Mouse (Mus musculus) heart, embryonic 11.5 days (tissue): ENCODE data around the gene Sh3bp1. TPM values are rescaled to one million over a fixed set of nuclear protein-coding genes. Genes with fewer than 3 reads are reported as not detected.

Experiments used
- ATAC-seq: fragments of 200-750 bp; cut with Nextera tagmentation; replicated peaks from 2 replicates; pipeline ENCODE4 v1.8.0; 2017; ENCODE audit warnings: moderate library complexity; ENCODE audit not compliant: insufficient number of reproducible peaks, low FRiP score, low TSS enrichment
- H3K27ac ChIP-seq: fragments of 300-500 bp; sonication (generic); 2 replicates; pipeline ENCODE4 v1.5.1; 2014; ENCODE audit warnings: mild to moderate bottlenecking, low read depth, low read length
- H3K27me3 ChIP-seq: fragments of 300-500 bp; sonication (generic); 2 replicates; pipeline ENCODE4 v1.6.1; 2014; ENCODE audit warnings: mild to moderate bottlenecking, low read length, mixed read lengths; ENCODE audit not compliant: control insufficient read depth, insufficient read depth
- H3K36me3 ChIP-seq: fragments of 300-500 bp; sonication (generic); 2 replicates; pipeline ENCODE4 v1.6.1; 2014; ENCODE audit warnings: mild to moderate bottlenecking, low read length, moderate library complexity, mixed read lengths; ENCODE audit not compliant: control insufficient read depth, insufficient read depth
- H3K4me1 ChIP-seq: fragments of 300-500 bp; sonication (generic); 2 replicates; pipeline ENCODE4 v1.6.1; 2014; ENCODE audit warnings: low read length; ENCODE audit not compliant: control insufficient read depth, insufficient read depth
- H3K4me2 ChIP-seq: fragments of 300-500 bp; sonication (generic); 2 replicates; pipeline ENCODE4 v1.6.1; 2014; ENCODE audit warnings: mild to moderate bottlenecking, moderate library complexity
- H3K4me3 ChIP-seq: fragments of 300-500 bp; sonication (generic); 2 replicates; pipeline ENCODE4 v1.5.1; 2014; ENCODE audit warnings: low read depth, low read length
- H3K9ac ChIP-seq: fragments of 300-500 bp; sonication (generic); 2 replicates; pipeline ENCODE4 v1.6.1; 2014; ENCODE audit warnings: mild to moderate bottlenecking, low read depth, low read length, moderate library complexity
- H3K9me3 ChIP-seq: fragments of 300-500 bp; sonication (generic); replicated peaks from 2 replicates; pipeline ENCODE4 v1.6.1; 2016; ENCODE audit warnings: low read length; ENCODE audit not compliant: control insufficient read depth
- WGBS: fragments of 180-500 bp; shearing (Covaris S2); extraction: QIAGEN DNeasy Blood & Tissue Kit; methylation state at CpG from one replicate; pipeline ENCODE4 v1.1.7; 2014; ENCODE audit not compliant: insufficient replicate concordance; 5-methylcytosine and 5-hydroxymethylcytosine counted together
- polyA plus RNA-seq: library from polyadenylated mRNA; unstranded; fragments of >200 nt; fragmentation: Nextera tagmentation; extraction: Ambion mirVana; gene quantifications from 2 replicates; pipeline ENCODE4 v1.2.1, GENCODE M21; 2014

The Sh3bp1 gene
- polyA plus RNA-seq, 1 experiment from 2014 or later, result 25.0 TPM

DNA sequence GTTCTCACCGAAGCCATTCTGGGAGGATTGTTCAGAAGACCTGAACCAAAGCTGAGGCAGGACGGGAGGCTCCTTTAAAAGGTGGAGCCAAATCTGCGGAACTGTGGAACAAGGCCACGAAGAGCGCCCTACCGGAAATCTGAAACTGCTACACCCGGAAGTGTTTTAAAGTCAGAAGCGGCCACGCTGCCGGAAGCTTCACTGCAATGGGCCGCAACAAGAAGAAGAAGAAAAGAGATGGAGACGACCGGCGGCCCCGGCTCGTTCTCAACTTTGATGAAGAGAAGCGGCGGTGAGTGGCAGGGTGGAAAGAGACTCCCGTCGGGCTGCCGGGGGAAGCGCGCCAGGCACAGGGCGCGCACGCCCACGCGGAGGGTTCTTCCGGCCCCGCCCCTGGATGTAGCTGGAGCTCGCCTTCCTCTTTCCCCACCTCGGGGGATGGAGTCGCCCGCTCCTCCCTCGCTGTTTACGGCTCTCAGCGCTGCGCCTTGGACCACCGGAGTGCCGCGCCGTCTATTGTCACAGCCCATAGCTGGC lies 35.3 kb downstream of the Sh3bp1 start, which contains the start of gene Nol12:
Gene Nol12 (plus strand): TSS at position 150 of the 537 bp plus-strand sequence.
- Histone ChIP-seq H3K36me3 (peaks cover 13% of the 10 kb centered on the region), H3K4me2 (peak within 1 kb of the TSS; percentile 71), H3K4me1 (peaks cover 9% of the 10 kb centered on the region; the same call in 1 of the 2 replicates), H3K27me3 (no peaks in the 10 kb centered on the region), H3K27ac (peak within 1 kb of the TSS; percentile 54), H3K9ac (peak within 1 kb of the TSS; percentile 70), H3K9me3 (no peaks in the 10 kb centered on the region), H3K4me3 (peak within 1 kb of the TSS; percentile 74)
- ATAC-seq, result peak; percentile 72
- under 1% methylated on average over 42 of the region's 42 CpGs for WGBS

DNA sequence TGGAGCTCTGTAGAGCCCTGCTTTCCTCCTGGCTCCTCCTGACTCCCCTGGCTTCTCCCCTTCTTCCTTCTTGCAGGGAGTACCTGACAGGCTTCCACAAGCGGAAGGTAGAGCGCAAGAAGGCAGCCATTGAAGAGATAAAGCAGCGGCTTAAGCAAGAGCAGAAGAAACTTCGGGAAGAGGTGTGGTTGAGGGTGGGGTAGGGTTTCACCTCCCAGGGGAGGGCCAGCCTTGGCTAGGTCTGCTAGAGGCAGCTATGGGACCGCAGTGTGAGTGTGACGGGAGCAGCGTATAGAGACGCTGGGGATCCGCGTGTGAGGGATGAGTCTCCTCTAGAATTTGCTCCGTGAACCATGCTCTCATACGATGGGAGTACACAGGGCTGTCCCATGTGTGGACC lies 36.8 kb downstream of the Sh3bp1 start:
- peaks cover 9% of the 10 kb centered on the region; the same call in 1 of the 2 replicates for H3K4me1 ChIP-seq
- H3K27me3 ChIP-seq, result no peaks in the 10 kb centered on the region
- no peak overlapping the region for H3K27ac ChIP-seq
- 0 out of 2 replicates have a peak overlapping the region, but pooled peaks have one; percentile 74 for H3K4me3 ChIP-seq
- H3K4me2 ChIP-seq, result peak overlapping the region; percentile 71
- 86% methylated on average over 12 of the region's 12 CpGs for WGBS
- 0 out of 2 replicates have a peak, but pooled peaks have one; percentile 22 for ATAC-seq
- H3K9me3 ChIP-seq, result no peaks in the 10 kb centered on the region
- no peak overlapping the region for H3K9ac ChIP-seq
- peaks cover 21% of the 10 kb centered on the region for H3K36me3 ChIP-seq

DNA sequence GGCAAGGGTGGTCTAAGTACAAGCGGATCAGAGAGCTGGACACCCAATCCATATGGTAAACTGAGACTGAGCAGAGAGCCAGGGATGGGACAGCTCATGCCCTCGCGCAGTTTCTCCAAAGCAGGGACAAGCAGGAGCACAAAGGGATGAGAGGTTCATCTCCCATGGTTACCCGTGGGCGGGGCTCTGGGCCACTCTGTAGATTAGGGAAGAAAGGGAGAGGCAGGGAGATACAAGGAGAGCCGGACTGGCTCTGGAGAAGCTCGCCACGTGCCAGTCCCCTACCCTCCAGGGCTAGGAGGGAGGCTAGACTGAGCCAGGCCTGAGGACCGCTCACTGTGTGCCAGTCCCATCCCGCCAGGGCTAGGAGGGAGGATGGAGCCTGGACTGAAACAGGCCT lies 37.7 kb downstream of the Sh3bp1 start:
- Histone ChIP-seq H3K9ac (no peak overlapping the region), H3K36me3 (peaks cover 21% of the 10 kb centered on the region), H3K4me3 (no peak overlapping the region), H3K9me3 (no peaks in the 10 kb centered on the region), H3K27ac (no peak overlapping the region), H3K27me3 (no peaks in the 10 kb centered on the region), H3K4me1 (peaks cover 9% of the 10 kb centered on the region), H3K4me2 (no peak overlapping the region)
- ATAC-seq, result no peak; the same call in 1 of the 2 replicates
- WGBS, result 90% methylated on average over 10 of the region's 10 CpGs

GRCm38 (mm10) chr15:78937963-78938362 lies 38.4 kb downstream of the Sh3bp1 start:
- ATAC-seq, result no peak
- no peak overlapping the region for H3K27ac ChIP-seq
- H3K4me3 ChIP-seq, result no peak overlapping the region
- no peak overlapping the region for H3K9ac ChIP-seq
- no peaks in the 10 kb centered on the region for H3K9me3 ChIP-seq
- WGBS, result 84% methylated on average over 2 of the region's 2 CpGs
- peaks cover 21% of the 10 kb centered on the region for H3K36me3 ChIP-seq
- no peak overlapping the region for H3K4me2 ChIP-seq
- peaks cover 13% of the 10 kb centered on the region for H3K4me1 ChIP-seq
- no peaks in the 10 kb centered on the region for H3K27me3 ChIP-seq

GRCm38 (mm10) chr15:78940325-78940724 lies 40.8 kb downstream of the Sh3bp1 start:
- H3K27ac ChIP-seq, result no peak overlapping the region
- no peak overlapping the region for H3K9ac ChIP-seq
- 92% methylated on average over 13 of the region's 13 CpGs for WGBS
- H3K4me1 ChIP-seq, result peaks cover 16% of the 10 kb centered on the region
- H3K27me3 ChIP-seq, result no peaks in the 10 kb centered on the region
- H3K4me2 ChIP-seq, result no peak overlapping the region
- H3K4me3 ChIP-seq, result no peak overlapping the region
- no peak for ATAC-seq
- H3K36me3 ChIP-seq, result peaks cover 21% of the 10 kb centered on the region
- no peaks in the 10 kb centered on the region for H3K9me3 ChIP-seq

DNA sequence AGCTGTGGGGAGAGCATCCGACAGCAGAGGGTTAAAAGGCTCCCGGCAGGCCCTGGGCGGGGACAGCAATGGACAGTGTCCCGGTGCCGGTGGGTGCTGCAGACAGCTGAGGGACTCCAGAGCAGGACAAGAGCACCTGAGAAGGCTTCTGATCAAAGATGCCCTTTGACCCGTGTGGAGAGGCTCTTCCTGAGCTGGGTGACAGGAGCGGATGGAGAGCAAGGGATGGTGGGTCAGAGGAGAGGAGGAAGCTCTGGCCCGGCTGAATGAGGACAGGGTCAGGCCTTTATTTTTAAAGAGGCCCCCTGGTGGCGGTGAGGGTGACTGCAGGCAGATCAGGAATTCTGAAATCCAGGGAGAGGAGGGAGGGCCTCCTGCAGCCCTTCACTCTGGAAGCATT lies 43.1 kb downstream of the Sh3bp1 start:
- 2% methylated on average over 9 of the region's 9 CpGs for WGBS
- peak; percentile 8; the same call in 1 of the 2 replicates for ATAC-seq
- Histone ChIP-seq H3K9ac (peak overlapping the region; percentile 62), H3K9me3 (no peaks in the 10 kb centered on the region), H3K4me2 (peak overlapping the region; percentile 66), H3K27me3 (peaks cover 2% of the 10 kb centered on the region; the same call in 1 of the 2 replicates), H3K4me3 (peak overlapping the region; percentile 40), H3K36me3 (peaks cover 17% of the 10 kb centered on the region), H3K4me1 (peaks cover 7% of the 10 kb centered on the region), H3K27ac (no peak overlapping the region)

DNA sequence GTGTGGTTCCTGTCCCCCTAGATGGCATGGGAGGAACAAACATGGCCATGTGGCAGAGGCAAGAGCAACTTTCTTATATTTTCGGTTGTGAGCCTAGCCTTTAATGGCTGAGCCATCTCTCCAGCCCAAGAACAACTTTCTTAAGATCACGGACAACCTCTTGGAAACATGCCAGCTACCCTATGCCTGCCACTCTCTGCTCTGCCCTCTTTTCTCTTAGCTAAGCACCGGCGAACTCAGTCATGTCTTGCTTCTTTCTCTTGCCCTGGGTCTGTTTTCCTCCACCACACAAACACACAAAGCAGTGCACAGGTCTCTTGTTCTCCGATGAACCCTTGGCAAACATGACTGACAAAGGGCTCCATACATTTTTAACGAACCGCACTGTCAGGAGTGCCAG lies 46.7 kb downstream of the Sh3bp1 start:
- no peak for ATAC-seq
- Histone ChIP-seq H3K4me1 (peaks cover 10% of the 10 kb centered on the region), H3K27ac (no peak overlapping the region), H3K27me3 (peaks cover 2% of the 10 kb centered on the region; the same call in 1 of the 2 replicates), H3K9ac (no peak overlapping the region), H3K4me2 (no peak overlapping the region), H3K9me3 (no peaks in the 10 kb centered on the region), H3K4me3 (no peak overlapping the region), H3K36me3 (no peaks in the 10 kb centered on the region)
- 79% methylated on average over 7 of the region's 7 CpGs for WGBS

GRCm38 (mm10) chr15:78947657-78948056 lies 48.1 kb downstream of the Sh3bp1 start, which contains the start of gene Triobp:
Gene Triobp, plus strand, starts transcription at chr15:78947724.
- peak within 1 kb of the TSS; percentile 70 for H3K9ac ChIP-seq
- H3K4me2 ChIP-seq, result peak within 1 kb of the TSS; percentile 81
- WGBS, result under 1% methylated on average over 24 of the region's 24 CpGs
- ATAC-seq, result peak; percentile 93
- H3K4me3 ChIP-seq, result peak within 1 kb of the TSS; percentile 44
- H3K9me3 ChIP-seq, result no peaks in the 10 kb centered on the region
- peaks cover 2% of the 10 kb centered on the region; the same call in 1 of the 2 replicates for H3K27me3 ChIP-seq
- peaks cover 8% of the 10 kb centered on the region for H3K4me1 ChIP-seq
- H3K36me3 ChIP-seq, result no peaks in the 10 kb centered on the region
- no peak within 1 kb of the TSS for H3K27ac ChIP-seq
